Mouse (Mus musculus) neural tube, embryonic 15.5 days (tissue): ENCODE measurements around the gene Gtf2a2. TPM values are rescaled to one million over a fixed set of nuclear protein-coding genes. Genes with fewer than 3 reads are reported as not detected.
"Not testable (repeated sequence)": the region's sequence is repeated elsewhere in the genome, so short reads cannot be mapped to it uniquely, and the experiment has no call there.

Experiments
- ATAC-seq: fragments of 200-750 bp; cut with Nextera tagmentation; 2 replicates; pipeline ENCODE4 v1.8.0; 2017; ENCODE audit warnings: mild to moderate bottlenecking, moderate TSS enrichment, moderate library complexity; ENCODE audit not compliant: low FRiP score
- H3K27ac ChIP-seq: fragments of 300-500 bp; sonication (generic); replicated peaks from 2 replicates; pipeline ENCODE4 v1.5.1; 2015; ENCODE audit warnings: mild to moderate bottlenecking, inconsistent platforms
- H3K27me3 ChIP-seq: fragments of 300-500 bp; sonication (generic); replicated peaks from 2 replicates; pipeline ENCODE4 v1.6.1; 2015; ENCODE audit warnings: inconsistent platforms
- H3K36me3 ChIP-seq: fragments of 300-500 bp; sonication (generic); 2 replicates; pipeline ENCODE4 v1.6.1; 2015; ENCODE audit warnings: inconsistent platforms
- H3K4me1 ChIP-seq: fragments of 300-500 bp; sonication (generic); 2 replicates; pipeline ENCODE4 v1.6.1; 2015; ENCODE audit warnings: inconsistent platforms
- H3K4me2 ChIP-seq: fragments of 300-500 bp; sonication (generic); 2 replicates; pipeline ENCODE4 v1.6.1; 2015; ENCODE audit warnings: inconsistent platforms, mild to moderate bottlenecking, moderate library complexity
- H3K4me3 ChIP-seq: fragments of 300-500 bp; sonication (generic); replicated peaks from 2 replicates; pipeline ENCODE4 v1.5.1; 2015; ENCODE audit warnings: mild to moderate bottlenecking, inconsistent platforms
- H3K9ac ChIP-seq: fragments of 300-500 bp; sonication (generic); replicated peaks from 2 replicates; pipeline ENCODE4 v1.6.1; 2015; ENCODE audit warnings: mild to moderate bottlenecking, inconsistent platforms
- H3K9me3 ChIP-seq: fragments of 300-500 bp; sonication (generic); replicated peaks from 2 replicates; pipeline ENCODE4 v1.6.1; 2016; ENCODE audit warnings: inconsistent platforms
- WGBS: fragments of 180-500 bp; shearing (Covaris S2); methylation state at CpG from one replicate; pipeline ENCODE4 v1.1.7; 2015; ENCODE audit warnings: mixed read lengths; 5-methylcytosine and 5-hydroxymethylcytosine counted together
- polyA plus RNA-seq: library from polyadenylated mRNA; unstranded; fragments of >200 nt; fragmentation: Nextera tagmentation; extraction: Ambion mirVana; gene quantifications from 2 replicates; pipeline ENCODE4 v1.2.1, GENCODE M21; 2015

Gene Gtf2a2
- polyA plus RNA-seq, 1 experiment from 2014 or later = 218 TPM

GRCm38 (mm10) chr9:70022083-70022482, 9.7 kb downstream of the Gtf2a2 start:
- H3K36me3 ChIP-seq = peaks cover 14% of the 10 kb centered on the region; the same call in 1 of the 2 replicates
- no peaks in the 10 kb centered on the region for H3K9me3 ChIP-seq
- no peak overlapping the region for H3K4me3 ChIP-seq
- no peak overlapping the region for H3K4me2 ChIP-seq
- 99% methylated on average over 4 of the region's 4 CpGs for WGBS
- H3K27ac ChIP-seq = no peak overlapping the region
- no peak for ATAC-seq
- H3K9ac ChIP-seq = no peak overlapping the region
- no peaks in the 10 kb centered on the region for H3K4me1 ChIP-seq
- no peaks in the 10 kb centered on the region for H3K27me3 ChIP-seq

- H3K4me3 ChIP-seq, H3K4me1 ChIP-seq, ATAC-seq, H3K27me3 ChIP-seq, H3K4me2 ChIP-seq, H3K27ac ChIP-seq, H3K9me3 ChIP-seq, H3K9ac ChIP-seq: not testable (repeated sequence)
- H3K36me3 ChIP-seq = peaks cover 14% of the 10 kb centered on the region; the same call in 1 of the 2 replicates
- WGBS = 67% methylated on average over 1 of the region's 1 CpGs
Measured at GRCm38 (mm10) chr9:70023615-70024014, 11.3 kb downstream of the Gtf2a2 start.

GRCm38 (mm10) chr9:70024648-70025047, 12.3 kb downstream of the Gtf2a2 start:
- H3K9me3 ChIP-seq = no peaks in the 10 kb centered on the region
- no peak overlapping the region for H3K4me2 ChIP-seq
- no peaks in the 10 kb centered on the region for H3K27me3 ChIP-seq
- H3K4me3 ChIP-seq = no peak overlapping the region
- no peaks in the 10 kb centered on the region for H3K4me1 ChIP-seq
- no peak for ATAC-seq
- no peak overlapping the region for H3K9ac ChIP-seq
- no peak overlapping the region for H3K27ac ChIP-seq
- peaks cover 12% of the 10 kb centered on the region; the same call in 1 of the 2 replicates for H3K36me3 ChIP-seq

- 89% methylated on average over 2 of the region's 2 CpGs for WGBS
- H3K36me3 ChIP-seq = peaks cover 7% of the 10 kb centered on the region; the same call in 1 of the 2 replicates
- no peak for ATAC-seq
- no peak overlapping the region for H3K9ac ChIP-seq
- no peak overlapping the region for H3K27ac ChIP-seq
- H3K9me3 ChIP-seq = no peaks in the 10 kb centered on the region
- H3K4me1 ChIP-seq = no peaks in the 10 kb centered on the region
- no peak overlapping the region for H3K4me3 ChIP-seq
- no peaks in the 10 kb centered on the region for H3K27me3 ChIP-seq
- no peak overlapping the region for H3K4me2 ChIP-seq
Measured at GRCm38 (mm10) chr9:70025365-70026012, 13.1 kb downstream of the Gtf2a2 start.

- Histone ChIP-seq H3K27ac (no peak overlapping the region), H3K27me3 (no peaks in the 10 kb centered on the region), H3K4me3 (no peak overlapping the region), H3K36me3 (no peaks in the 10 kb centered on the region), H3K4me2 (no peak overlapping the region), H3K4me1 (no peaks in the 10 kb centered on the region), H3K9ac (no peak overlapping the region), H3K9me3 (no peaks in the 10 kb centered on the region)
- ATAC-seq = no peak
- 100% methylated on average over 1 of the region's 1 CpGs for WGBS
Measured at GRCm38 (mm10) chr9:70032167-70032566, 19.8 kb downstream of the Gtf2a2 start.

- 80% methylated on average over 9 of the region's 9 CpGs for WGBS
- Histone ChIP-seq H3K4me2 (no peak overlapping the region), H3K4me3 (no peak overlapping the region), H3K36me3 (no peaks in the 10 kb centered on the region), H3K9ac (no peak overlapping the region), H3K9me3 (no peaks in the 10 kb centered on the region), H3K27ac (no peak overlapping the region), H3K4me1 (no peaks in the 10 kb centered on the region), H3K27me3 (no peaks in the 10 kb centered on the region)
- ATAC-seq = no peak
Measured at GRCm38 (mm10) chr9:70033056-70033455, 20.7 kb downstream of the Gtf2a2 start.

- no peak overlapping the region for H3K4me2 ChIP-seq
- no peaks in the 10 kb centered on the region for H3K4me1 ChIP-seq
- H3K27me3 ChIP-seq = no peaks in the 10 kb centered on the region
- no peak overlapping the region for H3K4me3 ChIP-seq
- no peak overlapping the region for H3K9ac ChIP-seq
- WGBS = 89% methylated on average over 7 of the region's 7 CpGs
- no peak for ATAC-seq
- no peaks in the 10 kb centered on the region for H3K9me3 ChIP-seq
- H3K36me3 ChIP-seq = no peaks in the 10 kb centered on the region
- no peak overlapping the region for H3K27ac ChIP-seq
Measured at GRCm38 (mm10) chr9:70034702-70035101, 22.4 kb downstream of the Gtf2a2 start.

GRCm38 (mm10) chr9:70036646-70037045, 24.3 kb downstream of the Gtf2a2 start:
- no peak overlapping the region for H3K4me3 ChIP-seq
- no peaks in the 10 kb centered on the region for H3K27me3 ChIP-seq
- WGBS = 78% methylated on average over 4 of the region's 4 CpGs
- ATAC-seq = no peak
- no peak overlapping the region for H3K9ac ChIP-seq
- H3K4me2 ChIP-seq = no peak overlapping the region
- H3K9me3 ChIP-seq = no peaks in the 10 kb centered on the region
- no peaks in the 10 kb centered on the region for H3K4me1 ChIP-seq
- no peaks in the 10 kb centered on the region for H3K36me3 ChIP-seq
- H3K27ac ChIP-seq = no peak overlapping the region

GRCm38 (mm10) chr9:70037988-70038387, 25.6 kb downstream of the Gtf2a2 start, which contains the start of gene Gcnt3:
Gene Gcnt3 (minus strand): TSS chr9:70038088.
- no peak within 1 kb of the TSS for H3K4me2 ChIP-seq
- no peaks in the 10 kb centered on the region for H3K27me3 ChIP-seq
- H3K4me3 ChIP-seq = no peak within 1 kb of the TSS
- H3K9me3 ChIP-seq = no peaks in the 10 kb centered on the region
- no peaks in the 10 kb centered on the region for H3K4me1 ChIP-seq
- ATAC-seq = no peak
- H3K9ac ChIP-seq = no peak within 1 kb of the TSS
- WGBS = 90% methylated on average over 7 of the region's 7 CpGs
- no peaks in the 10 kb centered on the region for H3K36me3 ChIP-seq
- H3K27ac ChIP-seq = no peak within 1 kb of the TSS

- no peak overlapping the region for H3K9ac ChIP-seq
- H3K4me1 ChIP-seq = no peaks in the 10 kb centered on the region
- H3K36me3 ChIP-seq = no peaks in the 10 kb centered on the region
- H3K4me2 ChIP-seq = no peak overlapping the region
- H3K27ac ChIP-seq = no peak overlapping the region
- no peaks in the 10 kb centered on the region for H3K27me3 ChIP-seq
- H3K9me3 ChIP-seq = no peaks in the 10 kb centered on the region
- ATAC-seq = no peak
- no peak overlapping the region for H3K4me3 ChIP-seq
- 90% methylated on average over 6 of the region's 6 CpGs for WGBS
Measured at GRCm38 (mm10) chr9:70039597-70040385, 27.4 kb downstream of the Gtf2a2 start.

- Histone ChIP-seq H3K36me3 (no peaks in the 10 kb centered on the region), H3K4me2 (no peak overlapping the region), H3K9me3 (no peaks in the 10 kb centered on the region), H3K9ac (no peak overlapping the region), H3K4me3 (no peak overlapping the region), H3K4me1 (no peaks in the 10 kb centered on the region), H3K27me3 (no peaks in the 10 kb centered on the region), H3K27ac (no peak overlapping the region)
- WGBS = 88% methylated on average over 11 of the region's 11 CpGs
- ATAC-seq = no peak
Measured at GRCm38 (mm10) chr9:70040570-70040969, 28.2 kb downstream of the Gtf2a2 start.

- no peaks in the 10 kb centered on the region for H3K4me1 ChIP-seq
- H3K27ac ChIP-seq = no peak overlapping the region
- H3K36me3 ChIP-seq = no peaks in the 10 kb centered on the region
- H3K4me3 ChIP-seq = no peak overlapping the region
- ATAC-seq = no peak
- 89% methylated on average over 4 of the region's 4 CpGs for WGBS
- H3K9ac ChIP-seq = no peak overlapping the region
- no peaks in the 10 kb centered on the region for H3K9me3 ChIP-seq
- H3K27me3 ChIP-seq = no peaks in the 10 kb centered on the region
- H3K4me2 ChIP-seq = no peak overlapping the region
Measured at GRCm38 (mm10) chr9:70042137-70042536, 29.8 kb downstream of the Gtf2a2 start.
